Mouse (Mus musculus) lung, postnatal 25 days (tissue): ENCODE measurements around the gene Marveld3.

Experiments
- DNase-seq: peaks from one replicate; pipeline ENCODE4 v3.0.0; 2022; ENCODE audit warnings: low spot score

Gene Marveld3

GRCm38 (mm10) chr8:109902379-109902778 is 59.6 kb downstream of the Marveld3 start:
- DNase-seq: no peak
